Comparison of ENCODE assay signal across 8 mouse cellular contexts in genomic region chr1:190911415-190912123, GRCm38 (mm10). TPM values are rescaled to one million over a fixed set of nuclear protein-coding genes. Genes with fewer than 3 reads are reported as not detected.
DNase-seq lines count a peak whose midpoint lies in the region; ATAC-seq and TF ChIP-seq lines count a peak whose summit lies in the region.

Rps6kc1 (minus strand) TSS chr1:190911770.

- TF ChIP-seq EP300 in ES-Bruce4 (IDR thresholded peaks at IDR 0.05; ENCODE audit: insufficient read depth, low read depth, low read length), result no peak
- TF ChIP-seq EP300 in liver, postnatal 0 days (IDR thresholded peaks at IDR 0.05; ENCODE audit: low read depth), result no peak

- intact Hi-C loops in heart, postnatal 10 days (cut with DNase I), result no loop called here

- H3K9ac ChIP-seq in ES-Bruce4 (ENCODE audit: low read depth, poor library complexity, severe bottlenecking), result peak within 1 kb of the TSS; percentile 47
- H3K9ac ChIP-seq in forebrain, embryonic 13.5 days, result peak within 1 kb of the TSS; percentile 88
- peak within 1 kb of the TSS; percentile 77 for H3K9ac ChIP-seq in liver, postnatal 0 days (replicated peaks)
- peak within 1 kb of the TSS; percentile 88 for H3K9ac ChIP-seq in neural tube, embryonic 14.5 days (replicated peaks; ENCODE audit: low read depth, low read length)

- peak within 1 kb of the TSS; percentile 69 for H3K4me3 ChIP-seq in ES-Bruce4 (ENCODE audit: low read depth, low read length)
- H3K4me3 ChIP-seq in forebrain, embryonic 13.5 days, result peak within 1 kb of the TSS; percentile 91
- peak within 1 kb of the TSS; percentile 83 for H3K4me3 ChIP-seq in liver, postnatal 0 days (ENCODE audit: low read depth, low read length)
- H3K4me3 ChIP-seq in neural tube, embryonic 14.5 days (ENCODE audit: low read depth, low read length), result peak within 1 kb of the TSS; percentile 87
- peak within 1 kb of the TSS; percentile 91 for H3K4me3 ChIP-seq in testis, adult 2 months (ENCODE audit: control insufficient read depth, low read depth, low read length)

- no peaks in the 10 kb centered on the region for H3K9me3 ChIP-seq in ES-Bruce4 (replicated peaks; ENCODE audit: control insufficient read depth, insufficient read depth, low read length, poor library complexity, severe bottlenecking)
- no peaks in the 10 kb centered on the region for H3K9me3 ChIP-seq in forebrain, embryonic 13.5 days (replicated peaks)
- H3K9me3 ChIP-seq in liver, postnatal 0 days (ENCODE audit: low read length), result no peaks in the 10 kb centered on the region
- no peaks in the 10 kb centered on the region for H3K9me3 ChIP-seq in neural tube, embryonic 14.5 days (ENCODE audit: control insufficient read depth, low read length)

- H3K4me2 ChIP-seq in forebrain, embryonic 13.5 days, result peak within 1 kb of the TSS; percentile 92
- H3K4me2 ChIP-seq in liver, postnatal 0 days (ENCODE audit: low read depth, low read length), result peak within 1 kb of the TSS; percentile 98
- H3K4me2 ChIP-seq in neural tube, embryonic 14.5 days (ENCODE audit: low read depth, low read length), result peak within 1 kb of the TSS; percentile 59

- no peak for TF ChIP-seq CTCF in ES-Bruce4 (IDR thresholded peaks at IDR 0.05; ENCODE audit: low read depth, low read length)
- TF ChIP-seq CTCF in liver, postnatal 0 days (IDR thresholded peaks at IDR 0.05; ENCODE audit: low read depth), result no peak
- TF ChIP-seq CTCF in testis, adult 2 months (IDR thresholded peaks at IDR 0.05; ENCODE audit: control insufficient read depth, insufficient read depth, insufficient replicate concordance, low read depth, low read length), result no peak

- no peaks in the 10 kb centered on the region for H3K4me1 ChIP-seq in ES-Bruce4 (ENCODE audit: control insufficient read depth, insufficient read depth, low read length)
- H3K4me1 ChIP-seq in forebrain, embryonic 13.5 days, result peaks cover 25% of the 10 kb centered on the region
- peaks cover 14% of the 10 kb centered on the region for H3K4me1 ChIP-seq in liver, postnatal 0 days (ENCODE audit: insufficient read depth)
- peaks cover 12% of the 10 kb centered on the region for H3K4me1 ChIP-seq in neural tube, embryonic 14.5 days (ENCODE audit: control insufficient read depth, insufficient read depth, low read length)
- H3K4me1 ChIP-seq in testis, adult 2 months (ENCODE audit: control insufficient read depth, insufficient read depth, low read length), result peaks cover 5% of the 10 kb centered on the region

- no peaks in the 10 kb centered on the region for H3K27me3 ChIP-seq in ES-Bruce4 (ENCODE audit: control insufficient read depth, insufficient read depth, low read length, poor library complexity, severe bottlenecking)
- peaks cover 2% of the 10 kb centered on the region; the same call in 1 of the 2 replicates for H3K27me3 ChIP-seq in forebrain, embryonic 13.5 days
- no peaks in the 10 kb centered on the region for H3K27me3 ChIP-seq in liver, postnatal 0 days (ENCODE audit: insufficient read depth, low read length)
- no peaks in the 10 kb centered on the region for H3K27me3 ChIP-seq in neural tube, embryonic 14.5 days (ENCODE audit: control insufficient read depth, insufficient read depth, low read length)
- H3K27me3 ChIP-seq in testis, adult 2 months (ENCODE audit: control insufficient read depth, insufficient read depth, low read length), result no peaks in the 10 kb centered on the region

- no peaks in the 10 kb centered on the region for H3K36me3 ChIP-seq in ES-Bruce4 (ENCODE audit: control insufficient read depth, insufficient read depth, low read length, poor library complexity, severe bottlenecking)
- H3K36me3 ChIP-seq in forebrain, embryonic 13.5 days (ENCODE audit: poor library complexity, severe bottlenecking), result no peaks in the 10 kb centered on the region
- no peaks in the 10 kb centered on the region for H3K36me3 ChIP-seq in liver, postnatal 0 days (replicated peaks; ENCODE audit: insufficient read depth, low read length)
- H3K36me3 ChIP-seq in neural tube, embryonic 14.5 days (ENCODE audit: control insufficient read depth, insufficient read depth, low read length), result no peaks in the 10 kb centered on the region
- no peaks in the 10 kb centered on the region for H3K36me3 ChIP-seq in testis, adult 2 months (ENCODE audit: control insufficient read depth, insufficient read depth, low read length)

- peak; percentile 91 for ATAC-seq in cerebellum, adult (ENCODE audit: insufficient number of reproducible peaks, low FRiP score, low TSS enrichment)
- ATAC-seq in forebrain, embryonic 13.5 days, result peak; percentile 96
- peak; percentile 91 for ATAC-seq in liver, postnatal 0 days
- peak; percentile 97 for ATAC-seq in neural tube, embryonic 14.5 days (ENCODE audit: low read depth)

- H3K27ac ChIP-seq in ES-Bruce4 (ENCODE audit: insufficient read depth, low read length), result no peak within 1 kb of the TSS
- H3K27ac ChIP-seq in forebrain, embryonic 13.5 days, result peak within 1 kb of the TSS; percentile 68
- peak within 1 kb of the TSS; percentile 51 for H3K27ac ChIP-seq in liver, postnatal 0 days (ENCODE audit: low read depth)
- peak within 1 kb of the TSS; percentile 81 for H3K27ac ChIP-seq in neural tube, embryonic 14.5 days (ENCODE audit: low read depth, low read length)
- peak within 1 kb of the TSS; percentile 78 for H3K27ac ChIP-seq in testis, adult 2 months (ENCODE audit: control insufficient read depth, insufficient read depth, low read depth, low read length)

- WGBS in forebrain, embryonic 13.5 days, result under 1% methylated on average over 47 of the region's 47 CpGs
- WGBS in liver, postnatal 0 days (ENCODE audit: insufficient replicate concordance), result under 1% methylated on average over 47 of the region's 47 CpGs
- WGBS in neural tube, embryonic 14.5 days, result under 1% methylated on average over 46 of the region's 47 CpGs

- peak; percentile 81 to 90 for DNase-seq in heart, postnatal 10 days
- peak; percentile 79 for DNase-seq in layer of hippocampus, adult 11-12 months (ENCODE audit: low spot score)
- DNase-seq in liver, postnatal 0 days, result peak; percentile 82

- TF ChIP-seq POLR2A in ES-Bruce4 (IDR thresholded peaks at IDR 0.05; ENCODE audit: insufficient read depth, low read length), result peak; percentile 24
- TF ChIP-seq POLR2A in testis, adult 2 months (IDR thresholded peaks at IDR 0.05; ENCODE audit: control insufficient read depth, low read depth, low read length), result peak; percentile 89

RNA-seq across cellular contexts. Expression of gene Rps6kc1, which starts in this region (rescaled TPM):
- 21.3 and 21.6 TPM in 2 replicates for polyA plus RNA-seq in ES-Bruce4 (2011; ENCODE audit: insufficient read depth, insufficient read length, low read depth, missing spikeins)
- polyA plus RNA-seq in forebrain, embryonic 13.5 days (2015; fragmentation: Nextera tagmentation; extraction: Ambion mirVana), result 20.2 and 22.4 TPM in 2 replicates
- total RNA-seq in heart, postnatal 10 days (2021), result 10 to 100 TPM; 22.2 to 23.1 TPM
- 2.9 and 3.9 TPM in 2 replicates for polyA plus RNA-seq in liver, postnatal 0 days (2015; fragmentation: Nextera tagmentation; extraction: Ambion mirVana)
- 27.6 and 36.9 TPM in 2 replicates for polyA plus RNA-seq in neural tube, embryonic 14.5 days (2014; fragmentation: Nextera tagmentation; extraction: Ambion mirVana)
- 3.0 and 4.7 TPM in 2 replicates for polyA plus RNA-seq in testis, adult 2 months (2012; rRNA removed)
